Mouse (Mus musculus) liver, postnatal 0 days (tissue): ENCODE measurements at regions not wholly inside any gene's neighbourhood (a gene's known extent, or its start where the extent isn't known, plus 50 kb on each side); places are given as distances from the start of the nearest gene placed in this dataset.

Experiments
- CTCF ChIP-seq: sonication (generic); IDR thresholded peaks from 2 replicates; pipeline ENCODE4 v1.5.1; 2016; ENCODE audit warnings: antibody characterized with exemption, low read depth
- EP300 ChIP-seq: IDR thresholded peaks from 2 replicates; pipeline ENCODE4 v1.6.1; 2016; ENCODE audit warnings: antibody characterized with exemption, low read depth, mild to moderate bottlenecking

GRCm38 (mm10) chr7:134467216-134467615 is 81.8 kb upstream of the D7Ertd443e start:
- TF ChIP-seq CTCF, result no peak
- no peak for TF ChIP-seq EP300
